Mouse (Mus musculus): ENCODE measurements around the gene Ltb4r2. TPM values are rescaled to one million over a fixed set of nuclear protein-coding genes. Genes with fewer than 3 reads are reported as not detected.
"Not testable (repeated sequence)": the region's sequence is repeated elsewhere in the genome, so short reads cannot be mapped to it uniquely, and the experiment has no call there.

Ltb4r2 gene
- polyA plus RNA-seq, 1 experiment from 2014 or later: 0.71 TPM

GRCm38 (mm10) chr14:55747051-55747847, 14.0 kb upstream of the Ltb4r2 start:
- Histone ChIP-seq H3K4me1 (ENCODE audit: control insufficient read depth, insufficient read depth, low read length) (peaks cover 25% of the 10 kb centered on the region), H3K4me3 (replicated peaks; ENCODE audit: low read length) (no peak overlapping the region), H3K27me3 (ENCODE audit: control insufficient read depth, insufficient read depth, low read length) (no peaks in the 10 kb centered on the region), H3K9me3 (replicated peaks; ENCODE audit: control insufficient read depth, low read length) (no peaks in the 10 kb centered on the region), H3K4me2 (ENCODE audit: low read depth, low read length) (peak overlapping the region; percentile 90; the same call in 1 of the 2 replicates), H3K36me3 (ENCODE audit: control insufficient read depth, insufficient read depth, low read length) (peaks cover 3% of the 10 kb centered on the region), H3K27ac (ENCODE audit: low read length) (no peak overlapping the region), H3K9ac (ENCODE audit: low read length) (0 out of 2 replicates have a peak overlapping the region, but pooled peaks have one; percentile 6)
- no peak for ATAC-seq (ENCODE audit: insufficient read depth, low FRiP score)
- 83% methylated on average over 10 of the region's 10 CpGs for WGBS

GRCm38 (mm10) chr14:55757566-55757965, 3.7 kb upstream of the Ltb4r2 start:
- Histone ChIP-seq H3K4me2 (ENCODE audit: low read depth, low read length) (0 out of 2 replicates have a peak overlapping the region, but pooled peaks have one; percentile 44), H3K9me3 (replicated peaks; ENCODE audit: control insufficient read depth, low read length) (no peaks in the 10 kb centered on the region), H3K27me3 (ENCODE audit: control insufficient read depth, insufficient read depth, low read length) (peaks cover 13% of the 10 kb centered on the region; the same call in 1 of the 2 replicates), H3K9ac (ENCODE audit: low read length) (no peak overlapping the region), H3K27ac (ENCODE audit: low read length) (peak overlapping the region; percentile 76), H3K36me3 (ENCODE audit: control insufficient read depth, insufficient read depth, low read length) (peaks cover 12% of the 10 kb centered on the region), H3K4me1 (ENCODE audit: control insufficient read depth, insufficient read depth, low read length) (peaks cover 13% of the 10 kb centered on the region), H3K4me3 (replicated peaks; ENCODE audit: low read length) (no peak overlapping the region)
- 71% methylated on average over 6 of the region's 6 CpGs for WGBS
- no peak for ATAC-seq (ENCODE audit: insufficient read depth, low FRiP score)

- H3K4me3 ChIP-seq (replicated peaks; ENCODE audit: low read length): peak within 1 kb of the TSS; percentile 17
- H3K9ac ChIP-seq (ENCODE audit: low read length): peak within 1 kb of the TSS; percentile 40; the same call in 1 of the 2 replicates
- H3K9me3 ChIP-seq (replicated peaks; ENCODE audit: control insufficient read depth, low read length): no peaks in the 10 kb centered on the region
- WGBS: 12% methylated on average over 8 of the region's 8 CpGs
- peaks cover 17% of the 10 kb centered on the region for H3K4me1 ChIP-seq (ENCODE audit: control insufficient read depth, insufficient read depth, low read length)
- peaks cover 13% of the 10 kb centered on the region; the same call in 1 of the 2 replicates for H3K27me3 ChIP-seq (ENCODE audit: control insufficient read depth, insufficient read depth, low read length)
- peak; percentile 63; the same call in 1 of the 2 replicates for ATAC-seq (ENCODE audit: insufficient read depth, low FRiP score)
- peaks cover 12% of the 10 kb centered on the region; the same call in 1 of the 2 replicates for H3K36me3 ChIP-seq (ENCODE audit: control insufficient read depth, insufficient read depth, low read length)
- H3K27ac ChIP-seq (ENCODE audit: low read length): peak within 1 kb of the TSS; percentile 76
- H3K4me2 ChIP-seq (ENCODE audit: low read depth, low read length): peak within 1 kb of the TSS; percentile 44
Observed at GRCm38 (mm10) chr14:55758363-55758784, 2.9 kb upstream of the Ltb4r2 start, which contains the start of gene Cideb. Gene Cideb (minus strand): TSS chr14:55758458.

GRCm38 (mm10) chr14:55760156-55760555, 1.1 kb upstream of the Ltb4r2 start:
- Histone ChIP-seq H3K27me3 (ENCODE audit: control insufficient read depth, insufficient read depth, low read length) (peaks cover 24% of the 10 kb centered on the region), H3K4me3 (replicated peaks; ENCODE audit: low read length) (peak overlapping the region; percentile 29), H3K4me1 (ENCODE audit: control insufficient read depth, insufficient read depth, low read length) (peaks cover 17% of the 10 kb centered on the region), H3K4me2 (ENCODE audit: low read depth, low read length) (peak overlapping the region; percentile 45)
- H3K9me3 ChIP-seq (replicated peaks; ENCODE audit: control insufficient read depth, low read length); H3K27ac ChIP-seq (ENCODE audit: low read length); H3K9ac ChIP-seq (ENCODE audit: low read length); ATAC-seq (ENCODE audit: insufficient read depth, low FRiP score); H3K36me3 ChIP-seq (ENCODE audit: control insufficient read depth, insufficient read depth, low read length): not testable (repeated sequence)
- 0% methylated on average over 5 of the region's 6 CpGs for WGBS

- WGBS: under 1% methylated on average over 77 of the region's 77 CpGs
Observed at GRCm38 (mm10) chr14:55762001-55762821, 983 bp downstream of the Ltb4r2 start.

GRCm38 (mm10) chr14:55763166-55763565, 1.9 kb downstream of the Ltb4r2 start:
- Histone ChIP-seq H3K4me3 (replicated peaks; ENCODE audit: low read length) (no peak overlapping the region), H3K27ac (ENCODE audit: low read length) (peak overlapping the region; percentile 68), H3K9me3 (replicated peaks; ENCODE audit: control insufficient read depth, low read length) (no peaks in the 10 kb centered on the region), H3K4me1 (ENCODE audit: control insufficient read depth, insufficient read depth, low read length) (peaks cover 18% of the 10 kb centered on the region), H3K4me2 (ENCODE audit: low read depth, low read length) (peak overlapping the region; percentile 77), H3K27me3 (ENCODE audit: control insufficient read depth, insufficient read depth, low read length) (peaks cover 29% of the 10 kb centered on the region), H3K9ac (ENCODE audit: low read length) (0 out of 2 replicates have a peak overlapping the region, but pooled peaks have one; percentile 90), H3K36me3 (ENCODE audit: control insufficient read depth, insufficient read depth, low read length) (no peaks in the 10 kb centered on the region)
- no peak for ATAC-seq (ENCODE audit: insufficient read depth, low FRiP score)
- 49% methylated on average over 7 of the region's 7 CpGs for WGBS

More at GRCm38 (mm10) chr14:55762001-55762821, 983 bp downstream of the Ltb4r2 start:
- peak overlapping the region; percentile 77 for H3K4me2 ChIP-seq (ENCODE audit: low read depth, low read length)
- H3K4me1 ChIP-seq (ENCODE audit: control insufficient read depth, insufficient read depth, low read length): peaks cover 17% of the 10 kb centered on the region
- H3K9me3 ChIP-seq (replicated peaks; ENCODE audit: control insufficient read depth, low read length): no peaks in the 10 kb centered on the region
- peak overlapping the region; percentile 68 for H3K27ac ChIP-seq (ENCODE audit: low read length)
- peak overlapping the region; percentile 90 for H3K9ac ChIP-seq (ENCODE audit: low read length)
- peaks cover 26% of the 10 kb centered on the region for H3K27me3 ChIP-seq (ENCODE audit: control insufficient read depth, insufficient read depth, low read length)
- peak overlapping the region; percentile 47 for H3K4me3 ChIP-seq (replicated peaks; ENCODE audit: low read length)
- peak; percentile 59; the same call in 1 of the 2 replicates for ATAC-seq (ENCODE audit: insufficient read depth, low FRiP score)
- no peaks in the 10 kb centered on the region for H3K36me3 ChIP-seq (ENCODE audit: control insufficient read depth, insufficient read depth, low read length)

- Histone ChIP-seq H3K4me2 (ENCODE audit: low read depth, low read length) (no peak within 1 kb of the TSS), H3K36me3 (ENCODE audit: control insufficient read depth, insufficient read depth, low read length) (no peaks in the 10 kb centered on the region), H3K27ac (ENCODE audit: low read length) (peak within 1 kb of the TSS; percentile 27; the same call in 1 of the 2 replicates), H3K4me3 (replicated peaks; ENCODE audit: low read length) (no peak within 1 kb of the TSS), H3K4me1 (ENCODE audit: control insufficient read depth, insufficient read depth, low read length) (peaks cover 13% of the 10 kb centered on the region), H3K27me3 (ENCODE audit: control insufficient read depth, insufficient read depth, low read length) (peaks cover 33% of the 10 kb centered on the region), H3K9me3 (replicated peaks; ENCODE audit: control insufficient read depth, low read length) (no peaks in the 10 kb centered on the region), H3K9ac (ENCODE audit: low read length) (no peak within 1 kb of the TSS)
- 59% methylated on average over 4 of the region's 4 CpGs for WGBS
- no peak for ATAC-seq (ENCODE audit: insufficient read depth, low FRiP score)
Observed at GRCm38 (mm10) chr14:55765696-55766095, 4.5 kb downstream of the Ltb4r2 start, which contains the start of gene Ltb4r1. Gene Ltb4r1 (plus strand): TSS chr14:55765962.

GRCm38 (mm10) chr14:55767519-55768414, 6.5 kb downstream of the Ltb4r2 start:
- peak overlapping the region; percentile 80 for H3K4me2 ChIP-seq (ENCODE audit: low read depth, low read length)
- H3K27ac ChIP-seq (ENCODE audit: low read length): no peak overlapping the region
- peak overlapping the region; percentile 47 for H3K4me3 ChIP-seq (replicated peaks; ENCODE audit: low read length)
- H3K9ac ChIP-seq (ENCODE audit: low read length): peak overlapping the region; percentile 72
- H3K9me3 ChIP-seq (replicated peaks; ENCODE audit: control insufficient read depth, low read length): no peaks in the 10 kb centered on the region
- no peaks in the 10 kb centered on the region for H3K36me3 ChIP-seq (ENCODE audit: control insufficient read depth, insufficient read depth, low read length)
- 10% methylated on average over 52 of the region's 52 CpGs for WGBS
- peaks cover 20% of the 10 kb centered on the region for H3K27me3 ChIP-seq (ENCODE audit: control insufficient read depth, insufficient read depth, low read length)
- peak; percentile 48; the same call in 1 of the 2 replicates for ATAC-seq (ENCODE audit: insufficient read depth, low FRiP score)
- peaks cover 8% of the 10 kb centered on the region; the same call in 1 of the 2 replicates for H3K4me1 ChIP-seq (ENCODE audit: control insufficient read depth, insufficient read depth, low read length)

Measured in stomach, embryonic 16.5 days (tissue).